Comparison of ENCODE assay signal across 13 mouse cellular contexts in genomic region chr17:29947271-29947714, GRCm38 (mm10). TPM values are rescaled to one million over a fixed set of nuclear protein-coding genes. Genes with fewer than 3 reads are reported as not detected.
DNase-seq lines count a peak whose midpoint lies in the region; ATAC-seq and TF ChIP-seq lines count a peak whose summit lies in the region.
"Had no signal": no experiment of that assay in that cellular context is flagged by ENCODE, and none has a peak within 500 bp of the region (broad histone marks: within the 10 kb centered on the region; RNA-seq: fewer than 3 reads in every experiment).

No protein-coding gene starts in this region.

- H3K27ac ChIP-seq in forebrain, embryonic 12.5 days: 0 out of 2 replicates have a peak overlapping the region, but pooled peaks have one; percentile 25
- no peak overlapping the region for H3K27ac ChIP-seq in forebrain, postnatal 0 days (ENCODE audit: low read depth, low read length)
- no peak overlapping the region for H3K27ac ChIP-seq in kidney, embryonic 16.5 days (ENCODE audit: low read length)
- no peak overlapping the region for H3K27ac ChIP-seq in hindbrain, postnatal 0 days
- H3K27ac ChIP-seq in gastrocnemius, adult 2 months: no peak overlapping the region
- H3K27ac ChIP-seq: limb, embryonic 13.5 days had no signal

- H3K4me1 ChIP-seq in forebrain, embryonic 12.5 days: peaks cover 20% of the 10 kb centered on the region
- 0 out of 2 replicates have a peak, but pooled peaks cover 3% of the 10 kb centered on the region for H3K4me1 ChIP-seq in forebrain, postnatal 0 days (ENCODE audit: insufficient read depth)
- H3K4me1 ChIP-seq in kidney, embryonic 16.5 days (ENCODE audit: insufficient read depth, low read length): peaks cover 24% of the 10 kb centered on the region
- no peaks in the 10 kb centered on the region for H3K4me1 ChIP-seq in hindbrain, postnatal 0 days (ENCODE audit: insufficient read depth, low read length)

- no peak for DNase-seq in forebrain, postnatal 0 days
- no peak for DNase-seq in kidney, adult 11 months
- peak; percentile 79 for DNase-seq in hindbrain, postnatal 0 days (ENCODE audit: low spot score)
- peak; percentile 43 for DNase-seq in retina, embryonic 14.5 days (ENCODE audit: low spot score)
- no peak for DNase-seq in right cerebral cortex, postnatal 4 days
- DNase-seq in gastrocnemius, adult 2 months: no peak
- DNase-seq: adrenal gland, postnatal 25 days; gastrocnemius, postnatal 10 days had no signal

- intact Hi-C loops in gastrocnemius, adult 2 months (cut with DNase I): no loop called here

- no peaks in the 10 kb centered on the region for H3K9me3 ChIP-seq in forebrain, embryonic 12.5 days
- H3K9me3 ChIP-seq in forebrain, postnatal 0 days (ENCODE audit: low read length): no peaks in the 10 kb centered on the region
- H3K9me3 ChIP-seq in kidney, embryonic 16.5 days (ENCODE audit: low read length): no peaks in the 10 kb centered on the region
- H3K9me3 ChIP-seq in hindbrain, postnatal 0 days (ENCODE audit: low read length): no peaks in the 10 kb centered on the region
- H3K9me3 ChIP-seq: G1E; limb, embryonic 13.5 days had no signal

- TF ChIP-seq CTCF in forebrain, postnatal 0 days (IDR thresholded peaks at IDR 0.05; ENCODE audit: low read depth): no peak
- no peak for TF ChIP-seq CTCF in hindbrain, postnatal 0 days (IDR thresholded peaks at IDR 0.05; ENCODE audit: low read depth)
- TF ChIP-seq CTCF in gastrocnemius, adult 2 months (IDR thresholded peaks at IDR 0.05): no peak

- no peak overlapping the region; the same call in 1 of the 2 replicates for H3K9ac ChIP-seq in forebrain, embryonic 12.5 days
- H3K9ac ChIP-seq in forebrain, postnatal 0 days: no peak overlapping the region
- H3K9ac ChIP-seq in kidney, embryonic 16.5 days (replicated peaks; ENCODE audit: low read length): no peak overlapping the region
- no peak overlapping the region for H3K9ac ChIP-seq in hindbrain, postnatal 0 days (replicated peaks; ENCODE audit: low read length)
- H3K9ac ChIP-seq: limb, embryonic 13.5 days had no signal

- no peaks in the 10 kb centered on the region for H3K36me3 ChIP-seq in forebrain, embryonic 12.5 days (replicated peaks)
- H3K36me3 ChIP-seq in forebrain, postnatal 0 days (ENCODE audit: insufficient read depth): no peaks in the 10 kb centered on the region
- no peaks in the 10 kb centered on the region for H3K36me3 ChIP-seq in kidney, embryonic 16.5 days (ENCODE audit: insufficient read depth, low read length)
- no peaks in the 10 kb centered on the region for H3K36me3 ChIP-seq in hindbrain, postnatal 0 days (ENCODE audit: insufficient read depth, low read length)
- H3K36me3 ChIP-seq: G1E; limb, embryonic 13.5 days had no signal

- H3K4me3 ChIP-seq in forebrain, embryonic 12.5 days (replicated peaks): no peak overlapping the region
- H3K4me3 ChIP-seq in forebrain, postnatal 0 days (ENCODE audit: low read depth, low read length): no peak overlapping the region
- no peak overlapping the region for H3K4me3 ChIP-seq in kidney, embryonic 16.5 days (ENCODE audit: low read length)
- no peak overlapping the region for H3K4me3 ChIP-seq in hindbrain, postnatal 0 days (ENCODE audit: low read length)
- H3K4me3 ChIP-seq in gastrocnemius, adult 2 months: no peak overlapping the region
- H3K4me3 ChIP-seq: limb, embryonic 13.5 days had no signal

- WGBS in forebrain, embryonic 12.5 days: 41% methylated on average over 5 of the region's 5 CpGs
- WGBS in forebrain, postnatal 0 days: 39% methylated on average over 5 of the region's 5 CpGs
- WGBS in kidney, embryonic 16.5 days: 26% methylated on average over 5 of the region's 5 CpGs
- 32% methylated on average over 5 of the region's 5 CpGs for WGBS in hindbrain, postnatal 0 days

- ATAC-seq in forebrain, embryonic 12.5 days (ENCODE audit: low FRiP score): no peak
- no peak for ATAC-seq in forebrain, postnatal 0 days
- ATAC-seq in kidney, embryonic 16.5 days (ENCODE audit: low FRiP score, low TSS enrichment): peak; percentile 80
- ATAC-seq in hindbrain, postnatal 0 days: peak; percentile 92

- no peak overlapping the region for H3K4me2 ChIP-seq in forebrain, embryonic 12.5 days
- no peak overlapping the region for H3K4me2 ChIP-seq in forebrain, postnatal 0 days (ENCODE audit: low read depth)
- no peak overlapping the region for H3K4me2 ChIP-seq in kidney, embryonic 16.5 days (replicated peaks; ENCODE audit: low read depth, low read length)
- H3K4me2 ChIP-seq in hindbrain, postnatal 0 days (ENCODE audit: low read depth, low read length): no peak overlapping the region
- H3K4me2 ChIP-seq: limb, embryonic 13.5 days had no signal

- H3K27me3 ChIP-seq in forebrain, embryonic 12.5 days: peaks cover 8% of the 10 kb centered on the region; the same call in 1 of the 2 replicates
- no peaks in the 10 kb centered on the region for H3K27me3 ChIP-seq in forebrain, postnatal 0 days (ENCODE audit: insufficient read depth, low read length)
- no peaks in the 10 kb centered on the region for H3K27me3 ChIP-seq in kidney, embryonic 16.5 days (ENCODE audit: insufficient read depth, low read length)
- H3K27me3 ChIP-seq in hindbrain, postnatal 0 days (ENCODE audit: insufficient read depth, low read length): no peaks in the 10 kb centered on the region; the same call in 1 of the 2 replicates

RNA-seq across cellular contexts. Expression of gene Mdga1, which starts 22.6 kb away (rescaled TPM):
- polyA plus RNA-seq in forebrain, embryonic 12.5 days (2016; fragmentation: Nextera tagmentation; extraction: Ambion mirVana): 8.8 and 9.0 TPM in 2 replicates
- total RNA-seq in forebrain, postnatal 0 days (2014; rRNA removed): 29.1 and 45.7 TPM in 2 replicates
- polyA plus RNA-seq in forebrain, postnatal 0 days (2015; fragmentation: Nextera tagmentation; extraction: Ambion mirVana): 7.6 and 10.9 TPM in 2 replicates
- 1.9 and 2.4 TPM in 2 replicates for polyA plus RNA-seq in kidney, embryonic 16.5 days (2015; fragmentation: Nextera tagmentation; extraction: Ambion mirVana)
- 73.3 and 104 TPM in 2 replicates for total RNA-seq in hindbrain, postnatal 0 days (2014; rRNA removed)
- polyA plus RNA-seq in hindbrain, postnatal 0 days (2015; fragmentation: Nextera tagmentation; extraction: Ambion mirVana): 14.0 and 16.7 TPM in 2 replicates
- total RNA-seq in gastrocnemius, adult 2 months (2021): 10 to 100 TPM; 29.5 to 41.3 TPM
- total RNA-seq: monocyte, adult 5-6 weeks had no signal

RNA-seq across cellular contexts. Expression of gene Zfand3, which starts 57.2 kb away (rescaled TPM):
- 77.3 and 83.5 TPM in 2 replicates for polyA plus RNA-seq in forebrain, embryonic 12.5 days (2016; fragmentation: Nextera tagmentation; extraction: Ambion mirVana)
- total RNA-seq in forebrain, postnatal 0 days (2014; rRNA removed): 77.0 and 91.5 TPM in 2 replicates
- 48.5 and 48.7 TPM in 2 replicates for polyA plus RNA-seq in forebrain, postnatal 0 days (2015; fragmentation: Nextera tagmentation; extraction: Ambion mirVana)
- polyA plus RNA-seq in kidney, embryonic 16.5 days (2015; fragmentation: Nextera tagmentation; extraction: Ambion mirVana): 62.0 and 64.9 TPM in 2 replicates
- total RNA-seq in hindbrain, postnatal 0 days (2014; rRNA removed): 84.5 and 105 TPM in 2 replicates
- polyA plus RNA-seq in hindbrain, postnatal 0 days (2015; fragmentation: Nextera tagmentation; extraction: Ambion mirVana): 49.2 and 50.6 TPM in 2 replicates
- total RNA-seq in gastrocnemius, adult 2 months (2021): 100 to 1,000 TPM; 193 to 204 TPM

Comparison
In these comparisons a context has a peak if more than half of its experiments do, and no peak if none do; other contexts are left out.
1. ATAC-seq: peak in kidney, embryonic 16.5 days (single experiment) and hindbrain, postnatal 0 days (single experiment); none in forebrain, embryonic 12.5 days (single experiment) and forebrain, postnatal 0 days (single experiment).
2. DNase-seq: peak in hindbrain, postnatal 0 days (single experiment) and retina, embryonic 14.5 days (single experiment); none in forebrain, postnatal 0 days (single experiment), kidney, adult 11 months (single experiment), right cerebral cortex, postnatal 4 days (single experiment) and gastrocnemius, adult 2 months (single experiment).